Mouse (Mus musculus) kidney, adult 2 months (tissue): ENCODE measurements around the gene Crtc3. TPM values are rescaled to one million over a fixed set of nuclear protein-coding genes. Genes with fewer than 3 reads are reported as not detected.

Experiments
- DNase-seq: peaks from one replicate; pipeline ENCODE4 v3.0.0; 2021
- H3K27ac ChIP-seq: fragments of 200-500 bp; 2 replicates; pipeline ENCODE4 v1.5.1; 2012; ENCODE audit warnings: low read depth, low read length, control low read depth, inconsistent platforms; ENCODE audit not compliant: insufficient read depth
- H3K27me3 ChIP-seq: fragments of 200-500 bp; replicated peaks from 2 replicates; pipeline ENCODE4 v1.6.1; 2012; ENCODE audit warnings: mild to moderate bottlenecking, moderate library complexity, low read length, inconsistent platforms; ENCODE audit not compliant: control insufficient read depth, insufficient read depth
- H3K36me3 ChIP-seq: fragments of 200-500 bp; 2 replicates; pipeline ENCODE4 v1.6.1; 2012; ENCODE audit warnings: mild to moderate bottlenecking, moderate library complexity, low read length, inconsistent platforms; ENCODE audit not compliant: control insufficient read depth, insufficient read depth
- H3K4me1 ChIP-seq: fragments of 200-500 bp; 2 replicates; pipeline ENCODE4 v1.6.1; 2011; ENCODE audit warnings: low read length; ENCODE audit not compliant: control insufficient read depth, insufficient read depth
- H3K4me3 ChIP-seq: fragments of 200-500 bp; 2 replicates; pipeline ENCODE4 v1.5.1; 2011; ENCODE audit warnings: mild to moderate bottlenecking, low read depth, low read length, control low read depth; ENCODE audit not compliant: insufficient read depth
- CTCF ChIP-seq: fragments of 200-500 bp; conservative IDR thresholded peaks from 2 replicates; pipeline ENCODE4 v1.5.1; 2011; ENCODE audit warnings: low read depth, mild to moderate bottlenecking, control low read depth, low read length, moderate library complexity, mixed read lengths; ENCODE audit not compliant: insufficient read depth, insufficient read length
- POLR2A ChIP-seq: fragments of 200-500 bp; IDR thresholded peaks from one replicate; pipeline ENCODE4 v1.6.1; 2011; ENCODE audit warnings: low read depth, low read length, control low read depth
- WGBS: fragments of 180-500 bp; shearing (Covaris S2); methylation state at CpG from one replicate; pipeline ENCODE4 v1.1.7; 2018; 5-methylcytosine and 5-hydroxymethylcytosine counted together
- polyA plus RNA-seq: library from polyadenylated mRNA; depleted of rRNA; stranded (reverse); fragments of >200 nt; gene quantifications from 2 replicates; pipeline ENCODE4 v1.2.3, GENCODE M21; 2012

The Crtc3 gene
- polyA plus RNA-seq, 1 experiment, result 13.3 TPM

DNA sequence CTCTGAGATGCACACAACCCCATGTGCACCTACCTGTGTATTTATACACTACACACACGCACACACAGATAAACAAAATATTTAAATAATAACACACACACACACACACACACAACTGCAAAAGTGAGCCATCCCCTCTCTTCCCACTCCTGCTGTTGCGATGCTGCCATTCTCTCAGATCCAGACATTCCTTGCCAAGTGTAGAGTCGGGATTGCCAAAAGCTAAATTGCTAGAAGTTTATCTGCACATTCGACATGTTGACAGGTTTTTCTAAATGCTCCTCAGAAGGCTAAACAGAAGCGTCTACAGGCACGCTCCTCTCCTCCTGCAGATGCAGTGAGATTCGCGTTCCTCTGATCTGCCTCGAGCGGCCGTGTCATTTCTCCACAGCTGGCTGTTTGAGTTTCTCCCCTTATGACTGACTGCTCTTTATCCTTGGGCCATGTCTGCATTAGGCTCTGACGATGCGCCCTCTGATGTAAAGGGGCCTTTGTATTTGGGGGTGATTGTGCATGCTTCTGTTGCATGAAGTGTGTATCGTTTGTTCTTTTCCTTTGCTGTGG, 111.2 kb downstream of the Crtc3 start:
- no peak overlapping the region for H3K27ac ChIP-seq
- no peak for DNase-seq
- no peaks in the 10 kb centered on the region for H3K4me1 ChIP-seq
- H3K4me3 ChIP-seq, result no peak overlapping the region
- H3K36me3 ChIP-seq, result no peaks in the 10 kb centered on the region
- TF ChIP-seq POLR2A, result no peak
- WGBS, result 84% methylated on average over 14 of the region's 14 CpGs
- H3K27me3 ChIP-seq, result no peaks in the 10 kb centered on the region

DNA sequence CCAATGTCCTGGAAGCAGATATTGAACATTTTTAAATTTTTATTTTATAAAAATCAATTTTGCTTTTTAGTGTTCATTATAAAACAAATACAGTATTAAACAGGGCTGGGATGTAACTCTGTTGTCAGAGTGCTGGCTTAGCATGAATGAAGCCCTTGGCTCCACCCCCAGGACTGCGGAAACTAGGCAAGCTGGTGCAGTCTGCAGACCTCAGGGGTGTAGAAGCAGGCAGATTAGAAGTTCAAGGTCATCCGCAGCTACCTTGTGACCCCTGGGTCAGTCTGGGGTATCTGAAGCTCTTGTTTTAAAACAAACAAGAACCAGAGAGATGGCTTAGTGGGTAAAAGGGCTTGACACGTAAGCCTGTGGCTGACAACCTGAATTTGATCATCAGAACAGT, 112.1 kb downstream of the Crtc3 start:
- no peak for TF ChIP-seq CTCF
- no peak for TF ChIP-seq POLR2A
- no peaks in the 10 kb centered on the region for H3K27me3 ChIP-seq
- no peaks in the 10 kb centered on the region for H3K36me3 ChIP-seq
- H3K4me1 ChIP-seq, result no peaks in the 10 kb centered on the region
- no peak for DNase-seq
- WGBS, result 82% methylated on average over 3 of the region's 3 CpGs
- H3K27ac ChIP-seq, result no peak overlapping the region
- H3K4me3 ChIP-seq, result no peak overlapping the region

DNA sequence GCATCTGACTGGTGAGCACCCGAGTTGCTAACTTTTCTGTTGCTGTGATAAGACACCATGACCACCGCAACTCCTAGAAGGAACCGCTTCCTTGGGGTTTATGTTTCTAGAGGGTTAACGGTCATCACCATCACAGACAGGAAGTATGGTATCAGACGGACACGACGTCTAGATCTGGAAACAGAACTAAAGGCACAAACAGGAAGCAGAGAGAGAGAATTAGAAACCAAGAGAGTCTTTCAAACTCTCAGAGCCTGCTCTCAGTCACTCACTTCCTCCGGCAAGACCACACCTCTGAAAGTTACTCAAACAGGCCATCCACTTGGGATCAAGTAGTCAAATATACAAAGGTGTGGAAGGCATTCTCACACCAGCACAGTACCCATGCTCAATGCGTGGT, 112.9 kb downstream of the Crtc3 start:
- no peak for DNase-seq
- no peak overlapping the region for H3K4me3 ChIP-seq
- H3K27me3 ChIP-seq, result no peaks in the 10 kb centered on the region
- no peaks in the 10 kb centered on the region for H3K4me1 ChIP-seq
- WGBS, result 61% methylated on average over 9 of the region's 9 CpGs
- H3K27ac ChIP-seq, result no peak overlapping the region
- H3K36me3 ChIP-seq, result no peaks in the 10 kb centered on the region
- no peak for TF ChIP-seq POLR2A
- TF ChIP-seq CTCF, result no peak

DNA sequence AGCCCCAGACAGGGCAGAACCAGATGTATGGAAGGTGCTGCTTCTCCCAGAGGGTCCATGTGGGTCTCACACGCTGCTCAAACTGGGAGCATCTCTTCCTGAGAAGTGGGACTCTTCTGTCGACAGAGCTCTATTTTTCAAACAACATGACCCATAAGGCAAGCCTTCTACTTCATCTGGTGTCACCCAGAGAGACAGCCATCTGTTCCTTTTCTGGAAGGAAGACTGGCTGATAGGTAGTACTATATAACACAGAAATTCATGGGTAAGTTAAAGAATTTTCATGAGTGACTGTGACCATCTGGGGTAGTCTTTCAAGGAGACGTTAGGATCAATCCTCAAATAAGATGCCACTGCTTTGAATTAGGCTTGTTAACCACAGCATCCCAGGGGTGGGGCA, 115.6 kb downstream of the Crtc3 start:
- WGBS, result 61% methylated on average over 3 of the region's 3 CpGs
- H3K36me3 ChIP-seq, result no peaks in the 10 kb centered on the region
- no peak overlapping the region for H3K27ac ChIP-seq
- H3K4me3 ChIP-seq, result no peak overlapping the region
- no peaks in the 10 kb centered on the region for H3K4me1 ChIP-seq
- H3K27me3 ChIP-seq, result no peaks in the 10 kb centered on the region
- TF ChIP-seq POLR2A, result no peak
- no peak for TF ChIP-seq CTCF
- no peak for DNase-seq

DNA sequence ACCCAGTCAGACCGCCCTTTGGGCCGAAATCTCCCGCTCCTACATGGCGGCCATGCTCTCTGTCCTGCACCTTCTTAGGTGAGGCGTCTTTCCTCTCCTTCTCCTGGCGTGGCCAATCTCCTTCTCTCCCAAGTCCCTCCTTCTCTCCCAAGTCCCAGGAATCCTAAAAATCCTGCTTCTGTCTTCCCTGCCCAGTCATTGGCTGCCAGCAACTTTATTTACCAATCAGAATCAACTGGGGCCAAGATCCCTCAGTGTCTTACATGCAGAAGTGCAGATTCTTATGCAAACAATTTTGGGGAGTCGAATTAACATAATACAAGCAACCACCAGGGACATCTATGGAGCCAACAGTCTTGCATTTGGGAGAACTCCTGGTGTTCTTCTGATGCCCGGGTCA, 120.7 kb downstream of the Crtc3 start:
- H3K27ac ChIP-seq, result no peak overlapping the region
- no peaks in the 10 kb centered on the region for H3K4me1 ChIP-seq
- H3K36me3 ChIP-seq, result no peaks in the 10 kb centered on the region
- H3K4me3 ChIP-seq, result no peak overlapping the region
- TF ChIP-seq POLR2A, result no peak
- TF ChIP-seq CTCF, result no peak
- H3K27me3 ChIP-seq, result no peaks in the 10 kb centered on the region
- no peak for DNase-seq
- 89% methylated on average over 8 of the region's 8 CpGs for WGBS

DNA sequence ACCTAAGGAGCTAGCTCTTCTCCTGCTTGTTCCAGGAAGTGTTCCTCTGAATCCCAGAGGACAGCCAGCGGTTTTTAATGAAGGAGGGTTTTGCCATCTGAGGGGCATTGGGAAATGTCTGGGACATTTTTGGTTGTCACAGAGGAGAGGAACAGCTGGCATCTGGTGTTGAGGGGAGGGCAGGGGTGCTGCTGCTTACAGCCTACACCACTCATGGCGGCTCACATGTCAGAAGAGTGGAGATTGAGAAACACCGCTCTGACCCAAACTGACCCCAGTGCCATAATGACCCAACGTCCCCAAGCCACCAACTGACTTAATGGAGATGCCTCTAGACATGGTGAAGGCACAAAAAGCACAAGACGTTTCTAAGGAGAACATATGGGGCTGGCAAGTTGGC, 126.7 kb downstream of the Crtc3 start:
- Histone ChIP-seq H3K27me3 (no peaks in the 10 kb centered on the region), H3K4me1 (no peaks in the 10 kb centered on the region), H3K36me3 (no peaks in the 10 kb centered on the region), H3K4me3 (no peak overlapping the region), H3K27ac (no peak overlapping the region)
- no peak for DNase-seq
- TF ChIP-seq CTCF (no peak), POLR2A (no peak)
- 73% methylated on average over 5 of the region's 5 CpGs for WGBS

DNA sequence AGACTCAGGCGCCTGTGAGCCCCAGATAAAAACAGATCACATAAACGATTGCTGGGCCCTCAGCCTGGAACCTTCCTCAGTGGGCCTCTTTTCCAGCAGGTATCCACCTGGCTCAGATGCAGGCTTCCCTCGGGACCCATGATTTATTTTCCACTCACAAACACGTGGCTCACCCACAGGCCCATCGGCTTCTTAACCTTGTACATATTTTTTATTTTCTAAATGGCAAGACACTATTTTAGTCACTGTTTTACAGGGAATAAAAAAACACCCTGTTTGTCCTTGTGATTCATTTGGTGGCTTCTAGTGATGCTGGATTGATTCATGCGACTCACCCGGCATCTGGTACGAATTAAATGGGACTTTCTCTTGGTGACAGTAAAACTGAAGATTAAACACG, 127.4 kb downstream of the Crtc3 start:
- Histone ChIP-seq H3K27me3 (no peaks in the 10 kb centered on the region), H3K36me3 (no peaks in the 10 kb centered on the region), H3K4me3 (no peak overlapping the region), H3K27ac (no peak overlapping the region), H3K4me1 (peaks cover 5% of the 10 kb centered on the region; the same call in 1 of the 2 replicates)
- TF ChIP-seq CTCF (no peak), POLR2A (no peak)
- WGBS, result 72% methylated on average over 9 of the region's 9 CpGs
- DNase-seq, result no peak

DNA sequence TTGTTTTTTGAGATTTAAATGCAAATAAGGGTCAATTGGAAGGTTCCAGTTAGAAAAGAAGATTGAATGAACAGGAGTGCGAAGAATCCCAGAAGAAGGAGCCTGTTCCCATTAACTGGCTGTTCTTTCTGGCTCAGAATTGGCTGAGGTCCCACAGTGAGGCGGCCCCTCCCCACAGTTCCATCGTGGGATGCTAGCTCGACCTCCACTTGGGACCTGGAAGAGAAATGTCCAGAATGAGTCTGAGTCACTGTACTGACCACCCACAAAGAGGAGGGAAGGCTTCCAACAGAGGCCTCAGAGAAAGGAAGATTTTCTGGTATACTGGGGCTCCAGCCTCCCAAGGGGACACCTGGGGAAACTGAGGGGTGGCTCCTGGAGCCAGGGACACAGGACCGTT, 130.1 kb downstream of the Crtc3 start:
- no peak for DNase-seq
- H3K4me3 ChIP-seq, result no peak overlapping the region
- whole genome bisulfite sequencing, result 62% methylated on average over 5 of the region's 5 CpGs

More for the DNA sequence above, 130.1 kb downstream of the Crtc3 start:
- Histone ChIP-seq H3K27ac (no peak overlapping the region), H3K27me3 (no peaks in the 10 kb centered on the region), H3K4me1 (peaks cover 8% of the 10 kb centered on the region; the same call in 1 of the 2 replicates), H3K36me3 (no peaks in the 10 kb centered on the region)
- TF ChIP-seq POLR2A (no peak), CTCF (no peak)
